Mouse (Mus musculus) ES-E14 (cell line): Measurements from ENCODE around the gene Lcn8. TPM values are rescaled to one million over a fixed set of nuclear protein-coding genes. Genes with fewer than 3 reads are reported as not detected.

Source experiments
- DNase-seq: peaks from one replicate; pipeline ENCODE4 v3.0.0-alpha.2; 2013; ENCODE audit warnings: low read depth, low spot score
- H3K27ac ChIP-seq: 2 replicates; pipeline ENCODE4 v1.5.1; 2012; ENCODE audit warnings: low read depth, mild to moderate bottlenecking, low read length, moderate library complexity, mixed read lengths; ENCODE audit not compliant: poor library complexity, insufficient read depth, severe bottlenecking
- H3K36me3 ChIP-seq: 2 replicates; pipeline ENCODE4 v1.6.1; 2012; ENCODE audit warnings: mild to moderate bottlenecking, low read length, moderate library complexity, mixed read lengths; ENCODE audit not compliant: control insufficient read depth, poor library complexity, insufficient read depth, severe bottlenecking
- H3K4me1 ChIP-seq, 2 experiments: fragments of 150-350 bp in 1 of 2; sonication (generic) in 1 of 2; 2 replicates each; pipeline ENCODE4 v1.6.1; 2012; ENCODE audit warnings: low read length in 2 of 2, mild to moderate bottlenecking in 1 of 2, mixed read lengths in 1 of 2; ENCODE audit not compliant: control insufficient read depth in 2 of 2, insufficient read depth in 2 of 2, poor library complexity in 1 of 2
- H3K4me3 ChIP-seq, 2 experiments: fragments of 150-350 bp in 1 of 2; sonication (generic) in 1 of 2; 2 replicates each; pipeline ENCODE4 v1.5.1; 2012; ENCODE audit warnings: low read length in 2 of 2, low read depth in 1 of 2, mild to moderate bottlenecking in 1 of 2, mixed read lengths in 1 of 2; ENCODE audit not compliant: insufficient read depth in 1 of 2, poor library complexity in 1 of 2, severe bottlenecking in 1 of 2
- H3K9ac ChIP-seq: 2 replicates; pipeline ENCODE4 v1.6.1; 2012; ENCODE audit warnings: low read depth, mild to moderate bottlenecking, low read length, mixed read lengths; ENCODE audit not compliant: poor library complexity, insufficient read depth, severe bottlenecking
- H3K9me3 ChIP-seq: fragments of 150-350 bp; sonication (generic); 2 replicates; pipeline ENCODE4 v1.6.1; 2012; ENCODE audit warnings: low read depth, mild to moderate bottlenecking, low read length; ENCODE audit not compliant: control insufficient read depth, insufficient read depth
- CHD2 ChIP-seq: IDR thresholded peaks from 2 replicates; pipeline ENCODE4 v1.6.1; 2014; ENCODE audit warnings: mild to moderate bottlenecking, low read depth, low read length, inconsistent platforms
- HCFC1 ChIP-seq: IDR thresholded peaks from 2 replicates; pipeline ENCODE4 v1.6.1; 2012; ENCODE audit warnings: low read length, inconsistent platforms, borderline replicate concordance; ENCODE audit not compliant: insufficient read depth
- MAFK ChIP-seq: IDR thresholded peaks from 2 replicates; pipeline ENCODE4 v1.6.1; 2014; ENCODE audit warnings: mild to moderate bottlenecking, low read depth, low read length, inconsistent platforms; ENCODE audit not compliant: insufficient read depth
- ZC3H11A ChIP-seq: IDR thresholded peaks from 2 replicates; pipeline ENCODE4 v1.6.1; 2012; ENCODE audit warnings: low read depth, mild to moderate bottlenecking, inconsistent platforms, low read length, borderline replicate concordance
- ZNF384 ChIP-seq: IDR thresholded peaks from 2 replicates; pipeline ENCODE4 v1.6.1; 2012; ENCODE audit warnings: low read depth, low read length, inconsistent platforms
- in situ Hi-C, 2 experiments: fragments of 600-800 bp; cut with MboI; formaldehyde crosslinking; loops; one replicate each; pipeline ENCODE4 v1.15.1; 2025; ENCODE audit warnings: low sequenced_read_pairs in 2 of 2, inconsistent platforms in 1 of 2; ENCODE audit not compliant: unreplicated experiment in 2 of 2
- total RNA-seq: library from RNA; depleted of rRNA; stranded (reverse); fragments of 300-350 nt; gene quantifications from 2 replicates; pipeline ENCODE4 v1.2.3, GENCODE M21; 2012

Gene Lcn8
- total RNA-seq, 1 experiment, result not detected

GRCm38 (mm10) chr2:25666516-25666915 lies 13.6 kb downstream of the Lcn8 start:
- Histone ChIP-seq H3K4me1 (no peaks in the 10 kb centered on the region), H3K4me3 (no peak overlapping the region), H3K36me3 (no peaks in the 10 kb centered on the region), H3K9ac (no peak overlapping the region), H3K9me3 (no peaks in the 10 kb centered on the region), H3K27ac (no peak overlapping the region)
- in situ Hi-C loops, result no loop called here
- no peak for DNase-seq
- no peak for TF ChIP-seq ZC3H11A
- TF ChIP-seq HCFC1, result no peak
- TF ChIP-seq CHD2, result no peak
- no peak for TF ChIP-seq ZNF384
- TF ChIP-seq MAFK, result no peak

DNA sequence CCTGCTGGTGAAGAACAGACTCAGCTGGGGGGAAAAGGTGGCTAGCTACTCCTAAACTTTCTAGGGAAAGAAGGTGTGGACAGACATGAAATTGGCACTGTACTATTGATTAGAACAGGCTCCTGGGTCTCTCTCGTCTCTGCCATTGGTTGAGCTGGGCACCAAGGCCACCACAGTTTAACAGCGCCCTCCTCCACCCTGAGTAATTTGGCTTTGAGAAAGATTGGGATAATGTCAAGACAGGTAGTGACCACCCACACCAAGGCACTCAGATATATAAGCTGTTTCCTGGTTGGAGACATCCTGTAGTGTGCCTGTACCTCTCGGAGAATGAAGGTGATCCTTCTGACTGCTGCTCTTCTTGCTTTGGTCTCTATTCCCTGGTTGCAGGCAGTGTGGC lies 23.6 kb downstream of the Lcn8 start, which contains the start of gene Lcn6:
Gene Lcn6 (plus strand): TSS at position 301 of the 400 bp plus-strand sequence.
- no peak for TF ChIP-seq ZC3H11A
- no peaks in the 10 kb centered on the region for H3K4me1 ChIP-seq
- no peak for DNase-seq
- H3K4me3 ChIP-seq, result no peak within 1 kb of the TSS
- H3K9me3 ChIP-seq, result no peaks in the 10 kb centered on the region
- H3K27ac ChIP-seq, result no peak within 1 kb of the TSS
- no peak within 1 kb of the TSS for H3K9ac ChIP-seq
- H3K36me3 ChIP-seq, result no peaks in the 10 kb centered on the region
- in situ Hi-C loops, result no loop called here

GRCm38 (mm10) chr2:25679559-25679958 lies 26.6 kb downstream of the Lcn8 start:
- no peak for DNase-seq
- no peak overlapping the region for H3K9ac ChIP-seq
- H3K4me3 ChIP-seq, result no peak overlapping the region
- H3K27ac ChIP-seq, result no peak overlapping the region
- no peaks in the 10 kb centered on the region for H3K9me3 ChIP-seq
- TF ChIP-seq CHD2, result no peak
- TF ChIP-seq MAFK, result no peak
- TF ChIP-seq ZC3H11A, result no peak
- no peak for TF ChIP-seq ZNF384
- TF ChIP-seq HCFC1, result no peak
- H3K36me3 ChIP-seq, result no peaks in the 10 kb centered on the region
- no peaks in the 10 kb centered on the region for H3K4me1 ChIP-seq
- in situ Hi-C loops, result no loop called here

GRCm38 (mm10) chr2:25682426-25682825 lies 29.5 kb downstream of the Lcn8 start, which contains the start of gene Lcn10:
TSS of gene Lcn10 (plus strand) at chr2:25682726.
- no peak within 1 kb of the TSS for H3K4me3 ChIP-seq
- no peak for TF ChIP-seq MAFK
- no peak for TF ChIP-seq ZC3H11A
- H3K27ac ChIP-seq, result no peak within 1 kb of the TSS
- no peaks in the 10 kb centered on the region for H3K4me1 ChIP-seq
- in situ Hi-C loops, result no loop called here
- H3K9me3 ChIP-seq, result no peaks in the 10 kb centered on the region
- H3K36me3 ChIP-seq, result no peaks in the 10 kb centered on the region
- DNase-seq, result no peak
- no peak within 1 kb of the TSS for H3K9ac ChIP-seq

DNA sequence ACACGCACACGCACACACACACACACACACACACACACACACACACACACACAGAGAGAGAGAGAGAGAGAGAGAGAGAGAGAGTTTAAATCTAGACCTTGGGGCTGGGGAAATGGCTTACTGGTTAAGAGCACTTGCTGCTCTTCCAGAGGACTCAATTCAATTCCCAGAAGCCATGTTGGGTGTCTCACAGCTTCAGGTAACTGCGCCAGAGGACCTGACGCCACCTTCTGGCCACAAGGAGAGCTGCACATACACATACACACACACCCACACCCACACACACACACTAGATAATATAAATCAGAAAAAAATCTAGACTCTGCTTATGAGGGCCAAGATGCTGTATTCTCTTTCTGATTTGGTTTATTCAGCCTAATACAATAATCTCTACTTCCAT lies 34.0 kb downstream of the Lcn8 start:
- Histone ChIP-seq H3K9ac (no peak overlapping the region), H3K9me3 (no peaks in the 10 kb centered on the region), H3K4me1 (no peaks in the 10 kb centered on the region), H3K4me3 (no peak overlapping the region), H3K27ac (no peak overlapping the region), H3K36me3 (no peaks in the 10 kb centered on the region)
- DNase-seq, result no peak
- in situ Hi-C loops, result no loop called here
- TF ChIP-seq ZNF384 (no peak), HCFC1 (no peak), CHD2 (no peak), MAFK (no peak), ZC3H11A (no peak)
